Mouse (Mus musculus) kidney, adult 2 months (tissue): ENCODE data around the gene Slc29a4.

Experiments
- CTCF ChIP-seq: fragments of 200-500 bp; conservative IDR thresholded peaks from 2 replicates; pipeline ENCODE4 v1.5.1; 2011; ENCODE audit warnings: low read depth, mild to moderate bottlenecking, control low read depth, low read length, moderate library complexity, mixed read lengths; ENCODE audit not compliant: insufficient read depth, insufficient read length
- POLR2A ChIP-seq: fragments of 200-500 bp; IDR thresholded peaks from one replicate; pipeline ENCODE4 v1.6.1; 2011; ENCODE audit warnings: low read depth, low read length, control low read depth

- TF ChIP-seq CTCF (no peak), POLR2A (no peak)
These were observed 21.7 kb downstream of the Slc29a4 start for GRCm38 (mm10) chr5:142713966-142714365.
